Mouse (Mus musculus): ENCODE measurements around the gene Thsd4. TPM values are rescaled to one million over a fixed set of nuclear protein-coding genes. Genes with fewer than 3 reads are reported as not detected.

Thsd4 gene
- polyA plus RNA-seq, 1 experiment from 2014 or later, result 3.0 TPM

- Histone ChIP-seq H3K9me3 (replicated peaks; ENCODE audit: control insufficient read depth, low read length) (no peaks in the 10 kb centered on the region), H3K27ac (replicated peaks; ENCODE audit: low read depth, low read length) (no peak overlapping the region), H3K27me3 (ENCODE audit: control insufficient read depth, insufficient read depth, low read length) (no peaks in the 10 kb centered on the region), H3K4me2 (ENCODE audit: low read depth, low read length) (no peak overlapping the region), H3K4me3 (ENCODE audit: low read depth, low read length) (no peak overlapping the region), H3K9ac (replicated peaks; ENCODE audit: low read length) (no peak overlapping the region), H3K36me3 (replicated peaks; ENCODE audit: control insufficient read depth, insufficient read depth, low read depth, low read length) (no peaks in the 10 kb centered on the region), H3K4me1 (ENCODE audit: control insufficient read depth, insufficient read depth, low read length) (no peaks in the 10 kb centered on the region; the same call in 1 of the 2 replicates)
- WGBS, result 27% methylated on average over 1 of the region's 1 CpGs
- no peak for DNase-seq (ENCODE audit: low spot score)
- ATAC-seq (replicated peaks; ENCODE audit: insufficient number of reproducible peaks, low FRiP score, low TSS enrichment, low read depth), result no peak
These were observed 501.4 kb downstream of the Thsd4 start for GRCm38 (mm10) chr9:60020444-60020843.

- no peaks in the 10 kb centered on the region for H3K4me1 ChIP-seq (ENCODE audit: control insufficient read depth, insufficient read depth, low read length)
- no peak overlapping the region for H3K4me2 ChIP-seq (ENCODE audit: low read depth, low read length)
- no peak overlapping the region for H3K27ac ChIP-seq (replicated peaks; ENCODE audit: low read depth, low read length)
- no peak overlapping the region for H3K4me3 ChIP-seq (ENCODE audit: low read depth, low read length)
- no peaks in the 10 kb centered on the region for H3K36me3 ChIP-seq (replicated peaks; ENCODE audit: control insufficient read depth, insufficient read depth, low read depth, low read length)
- no peak overlapping the region for H3K9ac ChIP-seq (replicated peaks; ENCODE audit: low read length)
- no peak for DNase-seq (ENCODE audit: low spot score)
- WGBS, result 77% methylated on average over 1 of the region's 1 CpGs
- no peaks in the 10 kb centered on the region for H3K27me3 ChIP-seq (ENCODE audit: control insufficient read depth, insufficient read depth, low read length)
- H3K9me3 ChIP-seq (replicated peaks; ENCODE audit: control insufficient read depth, low read length), result no peaks in the 10 kb centered on the region
- ATAC-seq (replicated peaks; ENCODE audit: insufficient number of reproducible peaks, low FRiP score, low TSS enrichment, low read depth), result no peak
These were observed 511.6 kb downstream of the Thsd4 start for GRCm38 (mm10) chr9:60010285-60010684.

- whole genome bisulfite sequencing, result 66% methylated on average over 7 of the region's 7 CpGs
These were observed 512.9 kb downstream of the Thsd4 start for GRCm38 (mm10) chr9:60008936-60009335.

GRCm38 (mm10) chr9:60002323-60002722 is 519.5 kb downstream of the Thsd4 start:
- Histone ChIP-seq H3K27me3 (ENCODE audit: control insufficient read depth, insufficient read depth, low read length) (no peaks in the 10 kb centered on the region), H3K4me2 (ENCODE audit: low read depth, low read length) (no peak overlapping the region), H3K9me3 (replicated peaks; ENCODE audit: control insufficient read depth, low read length) (no peaks in the 10 kb centered on the region), H3K4me1 (ENCODE audit: control insufficient read depth, insufficient read depth, low read length) (no peaks in the 10 kb centered on the region), H3K4me3 (ENCODE audit: low read depth, low read length) (no peak overlapping the region), H3K27ac (replicated peaks; ENCODE audit: low read depth, low read length) (no peak overlapping the region), H3K9ac (replicated peaks; ENCODE audit: low read length) (no peak overlapping the region), H3K36me3 (replicated peaks; ENCODE audit: control insufficient read depth, insufficient read depth, low read depth, low read length) (no peaks in the 10 kb centered on the region)
- DNase-seq (ENCODE audit: low spot score), result no peak
- 90% methylated on average over 8 of the region's 8 CpGs for WGBS
- ATAC-seq (replicated peaks; ENCODE audit: insufficient number of reproducible peaks, low FRiP score, low TSS enrichment, low read depth), result no peak

More at GRCm38 (mm10) chr9:60008936-60009335, 512.9 kb downstream of the Thsd4 start:
- no peak overlapping the region for H3K27ac ChIP-seq (replicated peaks; ENCODE audit: low read depth, low read length)
- H3K4me3 ChIP-seq (ENCODE audit: low read depth, low read length), result no peak overlapping the region
- H3K4me2 ChIP-seq (ENCODE audit: low read depth, low read length), result no peak overlapping the region
- H3K36me3 ChIP-seq (replicated peaks; ENCODE audit: control insufficient read depth, insufficient read depth, low read depth, low read length), result no peaks in the 10 kb centered on the region
- no peak for DNase-seq (ENCODE audit: low spot score)
- H3K9me3 ChIP-seq (replicated peaks; ENCODE audit: control insufficient read depth, low read length), result no peaks in the 10 kb centered on the region
- H3K27me3 ChIP-seq (ENCODE audit: control insufficient read depth, insufficient read depth, low read length), result no peaks in the 10 kb centered on the region
- no peak for ATAC-seq (replicated peaks; ENCODE audit: insufficient number of reproducible peaks, low FRiP score, low TSS enrichment, low read depth)
- no peaks in the 10 kb centered on the region for H3K4me1 ChIP-seq (ENCODE audit: control insufficient read depth, insufficient read depth, low read length)
- H3K9ac ChIP-seq (replicated peaks; ENCODE audit: low read length), result no peak overlapping the region

- H3K4me1 ChIP-seq (ENCODE audit: control insufficient read depth, insufficient read depth, low read length), result no peaks in the 10 kb centered on the region
- no peak overlapping the region for H3K4me2 ChIP-seq (ENCODE audit: low read depth, low read length)
- WGBS, result 73% methylated on average over 3 of the region's 3 CpGs
- no peaks in the 10 kb centered on the region for H3K9me3 ChIP-seq (replicated peaks; ENCODE audit: control insufficient read depth, low read length)
- no peak overlapping the region for H3K9ac ChIP-seq (replicated peaks; ENCODE audit: low read length)
- ATAC-seq (replicated peaks; ENCODE audit: insufficient number of reproducible peaks, low FRiP score, low TSS enrichment, low read depth) (no peak), DNase-seq (ENCODE audit: low spot score) (no peak)
- no peak overlapping the region for H3K4me3 ChIP-seq (ENCODE audit: low read depth, low read length)
- no peaks in the 10 kb centered on the region for H3K27me3 ChIP-seq (ENCODE audit: control insufficient read depth, insufficient read depth, low read length)
- no peaks in the 10 kb centered on the region for H3K36me3 ChIP-seq (replicated peaks; ENCODE audit: control insufficient read depth, insufficient read depth, low read depth, low read length)
- H3K27ac ChIP-seq (replicated peaks; ENCODE audit: low read depth, low read length), result no peak overlapping the region
These were observed 520.4 kb downstream of the Thsd4 start for GRCm38 (mm10) chr9:60001444-60001843.

- no peak for DNase-seq (ENCODE audit: low spot score)
- Histone ChIP-seq H3K36me3 (replicated peaks; ENCODE audit: control insufficient read depth, insufficient read depth, low read depth, low read length) (no peaks in the 10 kb centered on the region), H3K27me3 (ENCODE audit: control insufficient read depth, insufficient read depth, low read length) (no peaks in the 10 kb centered on the region), H3K27ac (replicated peaks; ENCODE audit: low read depth, low read length) (no peak overlapping the region), H3K4me1 (ENCODE audit: control insufficient read depth, insufficient read depth, low read length) (no peaks in the 10 kb centered on the region), H3K9ac (replicated peaks; ENCODE audit: low read length) (no peak overlapping the region), H3K9me3 (replicated peaks; ENCODE audit: control insufficient read depth, low read length) (no peaks in the 10 kb centered on the region), H3K4me2 (ENCODE audit: low read depth, low read length) (no peak overlapping the region), H3K4me3 (ENCODE audit: low read depth, low read length) (no peak overlapping the region)
- WGBS, result 93% methylated on average over 4 of the region's 4 CpGs
- no peak for ATAC-seq (replicated peaks; ENCODE audit: insufficient number of reproducible peaks, low FRiP score, low TSS enrichment, low read depth)
These were observed 524.1 kb downstream of the Thsd4 start for GRCm38 (mm10) chr9:59997725-59998124.

- H3K9me3 ChIP-seq (replicated peaks; ENCODE audit: control insufficient read depth, low read length), result no peaks in the 10 kb centered on the region
- H3K27me3 ChIP-seq (ENCODE audit: control insufficient read depth, insufficient read depth, low read length), result no peaks in the 10 kb centered on the region
- ATAC-seq (replicated peaks; ENCODE audit: insufficient number of reproducible peaks, low FRiP score, low TSS enrichment, low read depth) (no peak), DNase-seq (ENCODE audit: low spot score) (no peak)
- no peak overlapping the region for H3K27ac ChIP-seq (replicated peaks; ENCODE audit: low read depth, low read length)
- H3K36me3 ChIP-seq (replicated peaks; ENCODE audit: control insufficient read depth, insufficient read depth, low read depth, low read length), result no peaks in the 10 kb centered on the region
- no peak overlapping the region for H3K4me3 ChIP-seq (ENCODE audit: low read depth, low read length)
- no peak overlapping the region for H3K9ac ChIP-seq (replicated peaks; ENCODE audit: low read length)
- 70% methylated on average over 5 of the region's 5 CpGs for WGBS
- no peaks in the 10 kb centered on the region for H3K4me1 ChIP-seq (ENCODE audit: control insufficient read depth, insufficient read depth, low read length)
- H3K4me2 ChIP-seq (ENCODE audit: low read depth, low read length), result no peak overlapping the region
These were observed 530.4 kb downstream of the Thsd4 start for GRCm38 (mm10) chr9:59991407-59991806.

- no peak overlapping the region for H3K4me3 ChIP-seq (ENCODE audit: low read depth, low read length)
- no peak for ATAC-seq (replicated peaks; ENCODE audit: insufficient number of reproducible peaks, low FRiP score, low TSS enrichment, low read depth)
- H3K9ac ChIP-seq (replicated peaks; ENCODE audit: low read length), result no peak overlapping the region
- no peaks in the 10 kb centered on the region for H3K4me1 ChIP-seq (ENCODE audit: control insufficient read depth, insufficient read depth, low read length)
- H3K36me3 ChIP-seq (replicated peaks; ENCODE audit: control insufficient read depth, insufficient read depth, low read depth, low read length), result no peaks in the 10 kb centered on the region
- H3K27ac ChIP-seq (replicated peaks; ENCODE audit: low read depth, low read length), result no peak overlapping the region
- no peaks in the 10 kb centered on the region for H3K27me3 ChIP-seq (ENCODE audit: control insufficient read depth, insufficient read depth, low read length)
- no peak overlapping the region for H3K4me2 ChIP-seq (ENCODE audit: low read depth, low read length)
- WGBS, result 0% methylated on average over 1 of the region's 1 CpGs
- no peaks in the 10 kb centered on the region for H3K9me3 ChIP-seq (replicated peaks; ENCODE audit: control insufficient read depth, low read length)
- DNase-seq (ENCODE audit: low spot score), result peak; percentile 81
These were observed 532.0 kb downstream of the Thsd4 start for GRCm38 (mm10) chr9:59989864-59990263.
